Mouse (Mus musculus) heart, adult 18-20 months (tissue): ENCODE data around the gene Slc22a17. TPM values are rescaled to one million over a fixed set of nuclear protein-coding genes. Genes with fewer than 3 reads are reported as not detected.

Source experiments
- DNase-seq, 2 experiments: peaks; one replicate each; pipeline ENCODE4 v3.0.0; 2021 to 2022; ENCODE audit warnings: mixed read lengths in 1 of 2
- microRNA-seq, 2 experiments: library from miRNA; unstranded; fragments of <30 nt; microRNA quantifications; one replicate each; pipeline ENCODE4 v1.2.0; 2022
- total RNA-seq, 2 experiments: library from RNA; stranded (reverse); gene quantifications; 2 replicates each; pipeline ENCODE4 v1.2.3; 2021

Gene Slc22a17
- total RNA-seq, 2 experiments from 2014 or later, result 1.9 to 2.5 TPM

DNA sequence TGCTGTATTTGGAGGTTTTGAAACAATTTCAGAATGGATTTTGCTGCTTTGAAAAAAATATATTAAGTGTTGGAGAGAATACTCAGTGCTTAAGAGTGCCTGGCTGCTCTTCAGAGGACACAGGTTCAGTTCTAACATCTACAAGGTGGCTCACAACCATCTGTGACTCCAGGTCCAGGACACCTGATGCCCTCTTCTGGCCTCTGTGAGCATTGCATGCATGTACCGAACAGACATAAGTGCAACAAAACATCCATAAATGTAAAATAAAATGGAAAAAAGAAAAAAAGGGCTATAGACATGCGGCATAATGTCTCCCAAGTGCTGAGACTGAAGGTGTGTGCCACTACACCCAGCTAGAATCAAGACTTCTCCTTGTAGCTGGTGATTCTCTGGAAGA, 52.4 kb downstream of the Slc22a17 start:
- peak; percentile 33 to 78 for DNase-seq

DNA sequence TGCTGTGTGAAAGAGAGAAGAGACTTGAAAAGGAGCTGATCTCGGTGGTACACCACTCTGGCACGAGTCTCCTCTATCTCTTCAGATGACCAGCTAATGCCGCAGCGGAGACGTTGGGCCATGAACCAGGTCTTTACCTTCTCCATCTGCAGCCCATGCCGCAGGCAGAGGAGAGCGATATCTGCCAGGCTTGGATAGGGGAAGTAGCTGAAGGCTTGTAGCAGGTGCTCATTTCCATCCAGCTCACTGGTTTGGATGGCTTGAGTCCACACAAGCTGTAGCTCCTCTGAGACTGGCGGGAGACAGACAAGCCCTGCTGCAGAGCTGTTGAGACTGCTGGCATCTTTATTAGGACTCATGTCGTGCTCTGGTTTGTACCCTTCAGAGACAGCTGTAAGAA, 55.0 kb downstream of the Slc22a17 start:
- DNase-seq, result no peak

DNA sequence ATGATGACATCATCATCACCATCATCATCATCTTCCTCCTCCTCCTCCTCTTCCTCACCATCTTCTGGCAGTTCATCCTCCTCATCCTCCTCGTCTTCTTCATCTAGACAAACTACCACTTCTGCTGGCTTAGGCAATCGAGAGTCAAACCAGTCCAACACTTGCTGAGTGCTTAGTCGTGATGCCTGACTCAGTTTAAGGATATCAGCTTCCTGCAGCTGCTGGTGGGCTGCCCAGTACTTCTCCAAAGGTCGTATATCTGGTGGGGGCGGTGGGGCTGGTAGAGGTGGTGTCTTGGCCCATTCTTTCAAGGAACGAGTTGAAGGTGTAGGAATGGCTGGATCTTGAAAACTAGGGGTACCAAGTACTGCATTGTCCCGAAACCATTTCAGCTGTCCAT, 56.2 kb downstream of the Slc22a17 start:
- no peak for DNase-seq

Small RNAs within 50 kb of the gene (microRNA-seq; reads per million reads assigned to microRNA genes)
- 1,739 to 13,063 reads per million in 2 experiments for gene Mir208a

Other genes with a start within 250 kb of the Slc22a17 start
- 10 to 100 TPM; 15.4 to 15.5 TPM for gene 1700123O20Rik, start 226.9 kb downstream of the Slc22a17 start, total RNA-seq
- gene Acin1, start 226.2 kb downstream of the Slc22a17 start, total RNA-seq, result 10 to 100 TPM; 64.7 to 81.3 TPM
- not detected for gene Gm29776, start 214.3 kb downstream of the Slc22a17 start, total RNA-seq
- not detected for gene Cebpe, start 201.0 kb downstream of the Slc22a17 start, total RNA-seq
- 1 to 10 TPM; 3.1 to 3.3 TPM for gene Slc7a8, start 131.2 kb downstream of the Slc22a17 start, total RNA-seq
- under 1 TPM; 0.36 to 0.57 TPM for gene Rnf212b, start 99.0 kb downstream of the Slc22a17 start, total RNA-seq
- 1 to 10 TPM; 4.7 to 5.5 TPM for gene Homez, start 42.2 kb downstream of the Slc22a17 start, total RNA-seq
- 1 to 10 TPM; 3.3 to 3.4 TPM for gene Ppp1r3e, start 35.6 kb downstream of the Slc22a17 start, total RNA-seq
- 10 to 100 TPM; 42.4 to 44.1 TPM for gene Bcl2l2, start 29.8 kb downstream of the Slc22a17 start, total RNA-seq
- 1 to 10 TPM; 6.6 to 9.0 TPM for gene Gm20521, start 29.7 kb downstream of the Slc22a17 start, total RNA-seq
- 10 to 100 TPM; 39.1 to 46.9 TPM for gene Pabpn1, start 20.6 kb downstream of the Slc22a17 start, total RNA-seq
- gene Efs, start 13.0 kb upstream of the Slc22a17 start, total RNA-seq, result 1 to 10 TPM; 1.7 to 2.0 TPM
- not detected for gene Il25, start 19.6 kb upstream of the Slc22a17 start, total RNA-seq
- gene Cmtm5, start 23.1 kb upstream of the Slc22a17 start, total RNA-seq, result under 1 TPM in 1 of 2 experiments, not detected in 1; 0.44 TPM
- over 10,000 TPM; 21,244 to 21,975 TPM for gene Myh6, start 53.8 kb upstream of the Slc22a17 start, total RNA-seq
- not detected for gene Gm17428, start 63.8 kb upstream of the Slc22a17 start, total RNA-seq
- 1,000 to 10,000 TPM; 1,849 to 2,242 TPM for gene Myh7, start 81.5 kb upstream of the Slc22a17 start, total RNA-seq
- 10 to 100 TPM; 27.7 to 31.1 TPM for gene Ngdn, start 102.3 kb upstream of the Slc22a17 start, total RNA-seq
- 1 to 10 TPM; 4.5 to 5.0 TPM for gene Zfhx2, start 179.2 kb upstream of the Slc22a17 start, total RNA-seq
- 10 to 100 TPM; 11.3 to 12.9 TPM for gene Thtpa, start 181.7 kb upstream of the Slc22a17 start, total RNA-seq
- 1 to 10 TPM; 3.3 to 8.3 TPM for gene Ap1g2, start 193.5 kb upstream of the Slc22a17 start, total RNA-seq
- under 1 TPM in 1 of 2 experiments, not detected in 1; 0.08 TPM for gene Jph4, start 203.8 kb upstream of the Slc22a17 start, total RNA-seq